Mouse (Mus musculus) c-Kit-positive CD71-positive TER-119-positive erythroid progenitor cells, embryonic 14.5 days (primary cell): ENCODE results near the gene Duxf3.
"Not testable (repeated sequence)": the region's sequence is repeated elsewhere in the genome, so short reads cannot be mapped to it uniquely, and the experiment has no call there.

ENCODE experiments used
- DNase-seq: peaks from one replicate; pipeline ENCODE4 v3.0.0-alpha.2; 2013; ENCODE audit warnings: low spot score

The Duxf3 gene

GRCm38 (mm10) chr10:58232641-58232969, at the start of gene Duxf3:
Gene Duxf3 (minus strand): TSS chr10:58232675.
- DNase-seq, result not testable (repeated sequence)

GRCm38 (mm10) chr10:58282238-58282637, 49.8 kb upstream of the Duxf3 start:
- DNase-seq, result no peak

- DNase-seq, result no peak
These were observed 26.0 kb upstream of the Duxf3 start for GRCm38 (mm10) chr10:58258466-58258865.

GRCm38 (mm10) chr10:58255954-58256353, 23.5 kb upstream of the Duxf3 start:
- no peak for DNase-seq

- DNase-seq, result peak; percentile 89
These were observed 22.9 kb upstream of the Duxf3 start, which contains the start of gene Gcc2 for GRCm38 (mm10) chr10:58255213-58255892. Gene Gcc2 (plus strand): TSS chr10:58255497.

- peak; percentile 30 for DNase-seq
These were observed 22.2 kb upstream of the Duxf3 start for GRCm38 (mm10) chr10:58254635-58255175.

GRCm38 (mm10) chr10:58249535-58249934, 17.1 kb upstream of the Duxf3 start:
- DNase-seq, result no peak

- DNase-seq, result not testable (repeated sequence)
These were observed 6.7 kb upstream of the Duxf3 start for GRCm38 (mm10) chr10:58238984-58239740.

- no peak for DNase-seq
These were observed 4.1 kb upstream of the Duxf3 start, which contains the start of gene Gm4981 for GRCm38 (mm10) chr10:58236613-58237012. Gene Gm4981 (minus strand): TSS chr10:58236701.

GRCm38 (mm10) chr10:58234985-58235384, 2.5 kb upstream of the Duxf3 start:
- DNase-seq, result not testable (repeated sequence)

GRCm38 (mm10) chr10:58233740-58234121, 1.3 kb upstream of the Duxf3 start:
- not testable (repeated sequence) for DNase-seq

- not testable (repeated sequence) for DNase-seq
These were observed 722 bp upstream of the Duxf3 start for GRCm38 (mm10) chr10:58233054-58233739.

- not testable (repeated sequence) for DNase-seq
These were observed 465 bp downstream of the Duxf3 start for GRCm38 (mm10) chr10:58231779-58232640.

- DNase-seq, result not testable (repeated sequence)
These were observed 1.4 kb downstream of the Duxf3 start for GRCm38 (mm10) chr10:58231088-58231487.

- not testable (repeated sequence) for DNase-seq
These were observed 2.5 kb downstream of the Duxf3 start for GRCm38 (mm10) chr10:58230021-58230420.

GRCm38 (mm10) chr10:58227798-58228197, 4.7 kb downstream of the Duxf3 start:
- not testable (repeated sequence) for DNase-seq

GRCm38 (mm10) chr10:58226357-58226756, 6.1 kb downstream of the Duxf3 start:
- DNase-seq, result peak; percentile 14

- DNase-seq, result not testable (repeated sequence)
These were observed 7.4 kb downstream of the Duxf3 start, which contains the start of gene AW822073 for GRCm38 (mm10) chr10:58224827-58225785. Gene AW822073 (minus strand): TSS chr10:58224930.

GRCm38 (mm10) chr10:58223972-58224805, 8.3 kb downstream of the Duxf3 start:
- not testable (repeated sequence) for DNase-seq
